ENCODE assay signal across 8 mouse cellular contexts in genomic region chr7:118533178-118533578, GRCm38 (mm10). TPM values are rescaled to one million over a fixed set of nuclear protein-coding genes. Genes with fewer than 3 reads are reported as not detected.
A peak's percentile ranks its signal among the peaks of the same experiment; 100 is the strongest.
DNase-seq lines count a peak whose midpoint lies in the region; ATAC-seq lines count a peak whose summit lies in the region.

Gene Coq7 (minus strand): TSS chr7:118533356.

- peak within 1 kb of the TSS; percentile 64 for H3K4me3 ChIP-seq in hindbrain, embryonic 11.5 days (ENCODE audit: low read depth, low read length)
- H3K4me3 ChIP-seq in lung, embryonic 16.5 days (ENCODE audit: low read length) = peak within 1 kb of the TSS; percentile 84

- ATAC-seq in hindbrain, embryonic 11.5 days (ENCODE audit: low FRiP score) = peak; percentile 100
- ATAC-seq in lung, embryonic 16.5 days (ENCODE audit: low read depth) = peak; percentile 99

- no peaks in the 10 kb centered on the region for H3K27me3 ChIP-seq in hindbrain, embryonic 11.5 days (ENCODE audit: control insufficient read depth, insufficient read depth, low read length)
- no peaks in the 10 kb centered on the region for H3K27me3 ChIP-seq in lung, embryonic 16.5 days (ENCODE audit: control insufficient read depth, insufficient read depth, low read depth, low read length)

- H3K27ac ChIP-seq in hindbrain, embryonic 11.5 days (ENCODE audit: low read depth, low read length) = peak within 1 kb of the TSS; percentile 97
- H3K27ac ChIP-seq in lung, embryonic 16.5 days (ENCODE audit: low read length) = peak within 1 kb of the TSS; percentile 97

- H3K9ac ChIP-seq in hindbrain, embryonic 11.5 days (ENCODE audit: low read depth, low read length) = peak within 1 kb of the TSS; percentile 78
- peak within 1 kb of the TSS; percentile 89 for H3K9ac ChIP-seq in lung, embryonic 16.5 days (ENCODE audit: low read length)

- H3K36me3 ChIP-seq in hindbrain, embryonic 11.5 days (ENCODE audit: control insufficient read depth, insufficient read depth, low read length) = no peaks in the 10 kb centered on the region; the same call in 1 of the 2 replicates
- H3K36me3 ChIP-seq in lung, embryonic 16.5 days (ENCODE audit: control insufficient read depth, insufficient read depth, low read length) = no peaks in the 10 kb centered on the region

- no peaks in the 10 kb centered on the region for H3K9me3 ChIP-seq in hindbrain, embryonic 11.5 days (ENCODE audit: control insufficient read depth, low read length)
- H3K9me3 ChIP-seq in lung, embryonic 16.5 days (ENCODE audit: control insufficient read depth, low read length) = no peaks in the 10 kb centered on the region

- DNase-seq in ZHBTc4 (ENCODE audit: low read depth, low spot score) = peak; percentile 98
- peak; percentile 95 to 97 for DNase-seq in cerebellum, postnatal 14 days
- peak; percentile 92 to 94 for DNase-seq in frontal cortex, postnatal 10 days (ENCODE audit: low spot score in 2 of 2)
- peak; percentile 99 for DNase-seq in hindbrain, embryonic 11.5 days (ENCODE audit: low spot score)
- peak; percentile 97 for DNase-seq in layer of hippocampus, adult 9-11 months
- peak; percentile 89 for DNase-seq in ovary, adult 18-20 months (ENCODE audit: low spot score)
- DNase-seq in urinary bladder, adult 2 months (ENCODE audit: low spot score) = peak; percentile 90

- H3K4me1 ChIP-seq in hindbrain, embryonic 11.5 days (replicated peaks; ENCODE audit: control insufficient read depth, insufficient read depth, low read length) = no peaks in the 10 kb centered on the region
- H3K4me1 ChIP-seq in lung, embryonic 16.5 days (replicated peaks; ENCODE audit: control insufficient read depth, insufficient read depth, low read length) = peaks cover 10% of the 10 kb centered on the region; the same call in 1 of the 2 replicates

- under 1% methylated on average over 31 of the region's 31 CpGs for WGBS in hindbrain, embryonic 11.5 days
- 0% methylated on average over 31 of the region's 31 CpGs for WGBS in lung, embryonic 16.5 days

- peak within 1 kb of the TSS; percentile 58 for H3K4me2 ChIP-seq in hindbrain, embryonic 11.5 days (replicated peaks; ENCODE audit: low read depth, low read length)
- H3K4me2 ChIP-seq in lung, embryonic 16.5 days (ENCODE audit: low read depth, low read length) = peak within 1 kb of the TSS; percentile 84

RNA-seq across cellular contexts. Expression of gene Coq7, which starts in this region (rescaled TPM):
- 103 and 115 TPM in 2 replicates for polyA plus RNA-seq in hindbrain, embryonic 11.5 days (2014; fragmentation: Nextera tagmentation; extraction: Ambion mirVana)
- 116 and 117 TPM in 2 replicates for polyA plus RNA-seq in lung, embryonic 16.5 days (2015; fragmentation: Nextera tagmentation; extraction: Ambion mirVana)
- polyA plus RNA-seq in urinary bladder, adult 2 months (2012; rRNA removed) = 64.4 and 72.4 TPM in 2 replicates

Comparison
In these comparisons a context has a peak if more than half of its experiments do, and no peak if none do; other contexts are left out.
1. Peak in every context shown above with its lines: DNase-seq, ATAC-seq, H3K4me3 ChIP-seq and H3K27ac ChIP-seq.